Mouse (Mus musculus) brain, adult 2 months (tissue): Measurements from ENCODE around the gene Gpr26.

Experiments
- DNase-seq: peaks from one replicate; pipeline ENCODE4 v3.0.0; 2011; ENCODE audit warnings: low read depth, low spot score

Gpr26 gene

GRCm38 (mm10) chr7:132025591-132025990 lies 59.3 kb downstream of the Gpr26 start:
- DNase-seq, result no peak

- DNase-seq, result peak; percentile 20
Measured at GRCm38 (mm10) chr7:132026671-132027070, 60.4 kb downstream of the Gpr26 start.

- DNase-seq, result peak; percentile 69
Measured at GRCm38 (mm10) chr7:132031940-132032531, 65.8 kb downstream of the Gpr26 start.
